Comparison of ENCODE assay signal across 1 mouse cellular context in the genomic region with DNA sequence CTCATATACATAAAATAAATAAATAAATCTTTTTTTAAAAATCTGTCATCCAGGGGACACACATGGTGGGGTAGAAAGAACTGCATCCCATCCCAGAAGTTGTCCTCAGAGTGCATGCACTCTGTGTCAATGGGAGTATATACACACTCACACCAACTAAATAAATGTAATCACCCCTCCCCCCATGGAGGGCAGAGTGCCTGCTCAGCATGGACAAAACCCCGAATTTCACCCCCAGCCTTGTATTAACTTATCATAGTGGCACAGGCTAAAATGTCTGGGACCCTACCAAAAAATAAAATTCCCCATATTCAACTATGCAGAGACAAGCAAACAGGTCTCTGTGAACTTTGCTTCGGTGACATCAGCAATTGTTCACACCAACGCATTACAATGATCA.
TF ChIP-seq lines count a peak whose summit lies in the region.

No protein-coding gene starts in this region.

TF ChIP-seq in CH12.LX, 34 proteins besides CTCF, POLR2A, EP300 and RAD21:
- TF ChIP-seq TBP (conservative IDR thresholded peaks at IDR 0.05; ENCODE audit: low read depth, low read length) (no peak), IRF4 (IDR thresholded peaks at IDR 0.05; ENCODE audit: low read depth, low read length) (no peak), NRF1 (IDR thresholded peaks at IDR 0.05; ENCODE audit: low read depth, low read length) (no peak), UBTF (IDR thresholded peaks at IDR 0.05; ENCODE audit: low read depth, low read length) (no peak), E2F4 (IDR thresholded peaks at IDR 0.05; ENCODE audit: insufficient replicate concordance, low read depth, low read length) (no peak), HCFC1 (IDR thresholded peaks at IDR 0.05; ENCODE audit: low read depth, low read length) (no peak), ELF1 (IDR thresholded peaks at IDR 0.05; ENCODE audit: low read depth, low read length) (no peak), RCOR1 (conservative IDR thresholded peaks at IDR 0.05; ENCODE audit: low read depth, low read length) (no peak), ZMIZ1 (IDR thresholded peaks at IDR 0.05; ENCODE audit: low read depth, low read length) (no peak)
TF ChIP-seq in CH12.LX: peak in this region for 0.
